Mouse (Mus musculus) splenic B cell, adult 2 months (primary cell): ENCODE measurements around the gene P2rx7.
A peak's percentile ranks its signal among the peaks of the same experiment; 100 is the strongest.
"Not testable (repeated sequence)": the region's sequence is repeated elsewhere in the genome, so short reads cannot be mapped to it uniquely, and the experiment has no call there.

Experiments
- DNase-seq: peaks from one replicate; pipeline ENCODE4 v3.0.0-alpha.2; 2011; ENCODE audit warnings: low read depth, low spot score
- H3K27me3 ChIP-seq: 2 replicates; pipeline ENCODE4 v1.6.1; 2012; ENCODE audit warnings: mild to moderate bottlenecking, low read length, moderate library complexity, mixed read lengths; ENCODE audit not compliant: control insufficient read depth, poor library complexity, insufficient read depth, severe bottlenecking
- H3K36me3 ChIP-seq: 2 replicates; pipeline ENCODE4 v1.6.1; 2012; ENCODE audit warnings: mild to moderate bottlenecking, low read length, moderate library complexity, mixed read lengths; ENCODE audit not compliant: control insufficient read depth, poor library complexity, insufficient read depth, severe bottlenecking

P2rx7 gene

GRCm38 (mm10) chr5:122653446-122654267 is 9.9 kb downstream of the P2rx7 start:
- H3K36me3 ChIP-seq, result no peaks in the 10 kb centered on the region
- DNase-seq, result peak; percentile 54
- H3K27me3 ChIP-seq, result no peaks in the 10 kb centered on the region

GRCm38 (mm10) chr5:122654268-122654573 is 10.5 kb downstream of the P2rx7 start:
- Histone ChIP-seq H3K27me3 (no peaks in the 10 kb centered on the region), H3K36me3 (no peaks in the 10 kb centered on the region)
- DNase-seq, result no peak

DNA sequence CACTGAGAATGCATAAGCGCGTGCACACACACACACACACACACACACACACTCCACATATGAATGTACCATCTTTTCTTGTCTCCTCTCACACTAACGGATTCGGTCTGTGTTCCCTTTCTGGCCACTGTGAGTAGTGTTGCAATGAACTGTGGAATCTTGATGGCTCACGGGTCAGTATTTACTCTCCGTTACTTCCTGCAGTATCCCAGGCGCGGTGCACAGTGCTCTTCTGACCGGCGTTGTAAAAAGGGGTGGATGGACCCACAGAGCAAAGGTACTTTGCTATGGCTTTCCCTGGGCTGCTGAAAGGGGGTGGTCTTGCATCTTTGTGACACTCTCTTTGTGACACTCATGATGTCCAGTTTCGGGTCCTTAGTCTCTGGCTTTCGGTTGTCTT is 13.1 kb downstream of the P2rx7 start:
- no peak for DNase-seq
- Histone ChIP-seq H3K36me3 (no peaks in the 10 kb centered on the region), H3K27me3 (no peaks in the 10 kb centered on the region)

DNA sequence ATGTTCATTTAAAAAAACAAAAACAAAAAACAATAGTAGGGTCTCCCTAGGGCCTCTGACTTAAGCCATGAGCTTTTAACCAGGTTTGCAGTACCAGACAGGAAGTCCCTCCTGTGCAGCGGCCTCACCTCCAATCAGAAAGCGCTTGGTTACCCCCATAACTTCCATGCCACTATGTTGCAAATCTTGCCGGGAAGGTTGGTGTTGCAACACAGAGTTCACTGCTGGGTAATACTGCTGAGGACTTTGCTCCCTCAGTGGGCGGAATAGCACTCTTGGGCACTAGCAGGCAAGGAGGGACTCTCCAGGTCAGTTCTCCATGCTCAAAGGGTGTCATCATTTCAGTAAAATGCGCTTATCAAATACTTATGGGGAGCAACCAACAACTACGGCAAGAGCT is 18.8 kb downstream of the P2rx7 start:
- no peak for DNase-seq
- H3K27me3 ChIP-seq, result no peaks in the 10 kb centered on the region
- H3K36me3 ChIP-seq, result no peaks in the 10 kb centered on the region

DNA sequence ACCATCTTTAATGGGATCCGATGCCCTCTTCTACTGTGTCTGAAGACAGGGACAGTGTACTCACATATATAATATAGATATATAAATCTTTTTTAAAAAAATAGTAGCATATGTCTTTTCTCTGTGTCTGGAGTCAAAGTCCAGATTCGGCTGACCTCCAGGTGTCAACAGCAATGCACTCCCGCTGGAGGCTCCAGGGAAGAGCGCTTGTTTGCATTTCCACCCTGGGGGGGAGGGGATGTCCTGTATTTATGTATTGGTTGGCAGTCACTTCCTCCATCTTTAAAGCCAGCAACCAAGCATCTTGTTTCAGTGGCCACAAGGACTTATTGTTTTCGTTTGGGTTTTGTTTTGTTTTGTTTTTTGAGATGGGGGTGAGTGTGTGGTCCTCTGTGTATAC is 21.3 kb downstream of the P2rx7 start:
- Histone ChIP-seq H3K36me3 (no peaks in the 10 kb centered on the region), H3K27me3 (no peaks in the 10 kb centered on the region)
- DNase-seq, result no peak

DNA sequence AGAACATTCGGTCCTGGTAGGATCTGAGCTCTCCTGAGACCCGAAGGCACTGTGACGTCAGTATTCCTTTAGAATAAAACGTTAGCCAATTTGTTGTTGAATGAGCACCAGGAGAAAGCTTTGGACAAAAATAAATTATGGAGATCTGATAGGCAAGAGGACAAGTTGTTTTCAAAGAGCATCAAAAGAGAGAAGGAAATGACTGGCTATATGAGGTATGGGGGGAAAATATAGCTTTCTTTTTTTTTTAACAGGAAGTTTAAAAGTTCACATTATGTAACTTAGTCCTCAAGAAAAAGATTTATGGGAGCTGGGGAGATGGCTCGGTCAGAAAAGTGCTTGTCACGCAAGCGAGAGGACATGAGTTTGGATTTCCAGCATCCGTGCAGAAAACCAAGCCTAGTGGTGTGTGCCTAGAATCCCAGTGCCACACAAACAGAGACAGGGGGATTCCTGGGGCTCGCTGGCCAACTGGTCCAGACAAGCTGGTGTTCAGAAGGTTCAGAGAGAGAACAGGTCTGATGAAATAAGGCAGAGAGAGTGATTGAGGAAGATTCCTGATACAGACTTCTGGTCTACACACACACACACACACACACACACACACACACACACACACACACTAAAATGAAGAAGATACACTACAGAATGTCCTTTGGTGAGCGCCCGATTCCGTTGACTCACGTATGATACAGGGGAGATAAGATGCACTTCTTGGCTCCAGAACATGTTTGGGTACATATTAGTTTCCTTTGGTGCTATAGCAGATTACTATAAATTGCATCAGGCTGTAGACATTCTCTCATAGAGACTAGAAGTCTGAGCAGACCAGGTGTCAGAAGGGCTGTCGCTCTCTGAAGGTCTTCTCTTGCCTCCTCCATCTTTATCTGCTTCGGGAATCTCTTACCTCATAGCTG is 25.5 kb downstream of the P2rx7 start:
- DNase-seq, result no peak
- no peaks in the 10 kb centered on the region for H3K36me3 ChIP-seq

DNA sequence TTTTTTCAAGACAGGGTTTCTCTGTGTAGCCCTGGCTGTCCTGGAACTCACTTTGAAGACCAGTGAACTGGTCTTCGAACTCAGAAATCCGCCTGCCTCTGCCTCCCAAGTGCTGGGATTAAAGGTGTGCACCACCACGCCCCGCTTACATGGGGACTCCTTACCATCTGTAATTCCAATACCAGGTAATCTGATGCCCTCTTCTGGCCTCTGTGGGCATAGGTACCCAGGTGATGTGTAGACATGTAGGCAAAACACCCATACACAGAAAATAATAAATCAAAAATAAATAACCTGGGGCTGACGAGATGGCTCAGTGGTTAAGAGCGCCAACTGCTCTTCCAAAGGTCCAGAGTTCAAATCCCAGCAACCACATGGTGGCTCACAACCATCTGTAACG is 27.9 kb downstream of the P2rx7 start:
- not testable (repeated sequence) for H3K27me3 ChIP-seq, H3K36me3 ChIP-seq
- peak; percentile 65 for DNase-seq

More for the DNA sequence above, 25.5 kb downstream of the P2rx7 start:
- H3K27me3 ChIP-seq, result no peaks in the 10 kb centered on the region

GRCm38 (mm10) chr5:122672298-122672697 is 28.6 kb downstream of the P2rx7 start:
- no peaks in the 10 kb centered on the region for H3K27me3 ChIP-seq
- DNase-seq, result no peak
- no peaks in the 10 kb centered on the region for H3K36me3 ChIP-seq

DNA sequence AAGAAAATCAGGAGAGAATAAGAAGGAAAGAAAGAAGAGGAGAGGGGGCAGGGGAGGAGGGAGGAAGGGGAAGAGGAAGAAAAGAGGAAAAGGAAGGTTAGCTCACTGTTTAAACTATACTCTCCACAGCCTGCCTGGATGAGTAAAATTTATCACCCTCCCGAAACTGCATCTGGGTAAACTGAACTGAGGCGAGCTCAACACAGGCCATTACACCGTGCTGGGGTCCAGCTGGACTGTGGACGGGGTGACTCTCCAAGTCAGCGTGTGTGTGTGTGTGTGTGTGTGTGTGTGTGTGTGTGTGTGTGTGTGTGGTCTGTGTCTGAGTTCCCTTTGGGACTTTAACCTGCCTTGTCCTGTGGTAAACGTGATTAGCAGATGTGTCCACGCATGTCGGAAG is 32.3 kb downstream of the P2rx7 start:
- no peaks in the 10 kb centered on the region for H3K27me3 ChIP-seq
- no peaks in the 10 kb centered on the region for H3K36me3 ChIP-seq
- DNase-seq, result no peak

GRCm38 (mm10) chr5:122677983-122678382 is 34.3 kb downstream of the P2rx7 start:
- no peaks in the 10 kb centered on the region for H3K27me3 ChIP-seq
- peak; percentile 40 for DNase-seq
- H3K36me3 ChIP-seq, result no peaks in the 10 kb centered on the region

DNA sequence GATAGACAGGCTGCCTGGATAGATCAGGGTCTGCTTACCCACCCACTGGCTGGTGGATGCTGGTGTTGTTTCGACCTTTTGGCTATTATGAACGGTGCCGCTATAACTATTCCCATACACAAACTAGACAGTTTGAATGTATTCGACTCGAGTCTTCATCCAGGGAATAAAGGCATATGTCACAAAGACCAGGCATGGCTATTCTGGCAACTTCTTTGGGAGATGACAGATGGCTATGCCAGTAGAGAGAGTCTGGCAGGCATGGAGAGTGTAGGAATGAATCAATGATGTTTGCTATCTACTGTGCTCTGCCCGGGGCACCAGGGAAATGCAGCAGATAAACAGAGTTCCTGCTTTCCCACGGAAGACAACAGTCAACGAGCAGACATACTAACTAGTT is 36.2 kb downstream of the P2rx7 start:
- DNase-seq, result no peak
- Histone ChIP-seq H3K27me3 (no peaks in the 10 kb centered on the region), H3K36me3 (no peaks in the 10 kb centered on the region)

DNA sequence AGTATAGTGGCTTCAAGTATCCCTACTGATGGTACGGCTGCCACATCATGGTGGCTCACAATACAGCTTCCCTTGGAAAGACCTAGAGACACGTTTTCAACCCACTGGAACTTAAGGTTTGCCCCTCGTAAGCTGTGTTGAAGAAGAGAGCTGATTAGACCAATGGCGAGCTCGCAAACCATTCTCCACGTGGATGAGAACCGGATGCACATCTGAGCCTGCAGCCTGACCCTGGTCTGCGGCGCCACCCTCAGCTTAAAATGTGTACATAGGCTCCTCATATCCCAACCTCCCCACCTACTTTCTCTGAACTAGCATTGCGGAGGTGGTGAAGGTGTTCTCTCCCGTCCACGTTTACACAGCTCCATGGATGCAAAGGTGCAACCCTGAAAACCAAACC is 37.6 kb downstream of the P2rx7 start:
- Histone ChIP-seq H3K27me3 (no peaks in the 10 kb centered on the region), H3K36me3 (no peaks in the 10 kb centered on the region)
- no peak for DNase-seq

- Histone ChIP-seq H3K36me3 (no peaks in the 10 kb centered on the region), H3K27me3 (no peaks in the 10 kb centered on the region)
- DNase-seq, result peak; percentile 81
Measured at GRCm38 (mm10) chr5:122683926-122684325, 40.2 kb downstream of the P2rx7 start.

GRCm38 (mm10) chr5:122687391-122687790 is 43.7 kb downstream of the P2rx7 start:
- no peaks in the 10 kb centered on the region for H3K27me3 ChIP-seq
- no peaks in the 10 kb centered on the region for H3K36me3 ChIP-seq
- DNase-seq, result no peak

DNA sequence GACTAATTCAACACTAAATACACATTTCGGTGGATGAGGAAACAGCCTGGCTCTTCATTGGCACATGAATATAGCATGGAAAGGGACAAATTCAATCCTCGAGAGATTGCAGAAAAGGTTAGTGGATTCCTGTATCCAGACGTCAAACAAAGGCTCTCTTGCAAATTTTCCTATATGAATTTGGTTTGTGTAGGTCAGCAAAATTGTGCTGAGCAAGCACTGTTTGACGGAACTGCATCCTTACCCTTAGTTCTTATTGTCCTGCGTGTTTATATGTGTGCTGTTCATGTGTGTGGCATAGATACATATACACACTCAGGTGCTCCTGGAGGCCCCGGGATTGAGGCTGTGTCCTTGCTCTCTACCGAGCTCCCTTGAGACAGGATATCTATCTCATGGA is 45.4 kb downstream of the P2rx7 start:
- DNase-seq, result no peak
- Histone ChIP-seq H3K27me3 (no peaks in the 10 kb centered on the region), H3K36me3 (no peaks in the 10 kb centered on the region)
